Mouse (Mus musculus): Measurements from ENCODE around the gene Spsb4.

GRCm38 (mm10) chr9:96954063-96954809 lies 64.4 kb downstream of the Spsb4 start:
- TF ChIP-seq CTCF (IDR thresholded peaks at IDR 0.05; ENCODE audit: low read depth): no peak
- TF ChIP-seq EP300 (IDR thresholded peaks at IDR 0.05; ENCODE audit: low read depth): no peak

All from heart, postnatal 0 days (tissue).